Mouse (Mus musculus): ENCODE measurements around the gene Kprp.
"Not testable (repeated sequence)": the region's sequence is repeated elsewhere in the genome, so short reads cannot be mapped to it uniquely, and the experiment has no call there.

Gene Kprp

GRCm38 (mm10) chr3:92827108-92827507 lies at the start of gene Kprp:
Gene Kprp, minus strand, starts transcription at chr3:92827247.
- no peak for DNase-seq (ENCODE audit: low spot score)

- no peak for DNase-seq (ENCODE audit: low spot score)
These were observed 47.1 kb upstream of the Kprp start for GRCm38 (mm10) chr3:92874180-92874579.

GRCm38 (mm10) chr3:92870116-92870515 lies 43.1 kb upstream of the Kprp start, which contains the start of gene 2310050C09Rik:
Gene 2310050C09Rik, minus strand, starts transcription at chr3:92870216.
- no peak for DNase-seq (ENCODE audit: low spot score)

- no peak for DNase-seq (ENCODE audit: low spot score)
These were observed 24.1 kb upstream of the Kprp start, which contains the start of gene Lce1l for GRCm38 (mm10) chr3:92851186-92851585. Gene Lce1l, minus strand, starts transcription at chr3:92851286.

GRCm38 (mm10) chr3:92825808-92826207 lies 1.2 kb downstream of the Kprp start:
- DNase-seq (ENCODE audit: low spot score): no peak

GRCm38 (mm10) chr3:92816036-92816435 lies 11.0 kb downstream of the Kprp start:
- not testable (repeated sequence) for DNase-seq (ENCODE audit: low spot score)

GRCm38 (mm10) chr3:92815581-92815980 lies 11.5 kb downstream of the Kprp start:
- DNase-seq (ENCODE audit: low spot score): no peak

GRCm38 (mm10) chr3:92807791-92808190 lies 19.3 kb downstream of the Kprp start, which contains the start of gene Lce1k:
Gene Lce1k, minus strand, starts transcription at chr3:92807891.
- DNase-seq (ENCODE audit: low spot score): no peak

GRCm38 (mm10) chr3:92790414-92790813 lies 36.6 kb downstream of the Kprp start, which contains the start of gene Lce1j:
Gene Lce1j, minus strand, starts transcription at chr3:92790514.
- no peak for DNase-seq (ENCODE audit: low spot score)

GRCm38 (mm10) chr3:92778799-92779198 lies 48.2 kb downstream of the Kprp start, which contains the start of gene Lce1i:
Gene Lce1i, minus strand, starts transcription at chr3:92778899.
- DNase-seq (ENCODE audit: low spot score): no peak
